Mouse (Mus musculus): ENCODE results near the gene Sstr2. TPM values are rescaled to one million over a fixed set of nuclear protein-coding genes. Genes with fewer than 3 reads are reported as not detected.
A peak's percentile ranks its signal among the peaks of the same experiment; 100 is the strongest.

The Sstr2 gene
- polyA plus RNA-seq, 1 experiment from 2014 or later: 75.2 TPM

DNA sequence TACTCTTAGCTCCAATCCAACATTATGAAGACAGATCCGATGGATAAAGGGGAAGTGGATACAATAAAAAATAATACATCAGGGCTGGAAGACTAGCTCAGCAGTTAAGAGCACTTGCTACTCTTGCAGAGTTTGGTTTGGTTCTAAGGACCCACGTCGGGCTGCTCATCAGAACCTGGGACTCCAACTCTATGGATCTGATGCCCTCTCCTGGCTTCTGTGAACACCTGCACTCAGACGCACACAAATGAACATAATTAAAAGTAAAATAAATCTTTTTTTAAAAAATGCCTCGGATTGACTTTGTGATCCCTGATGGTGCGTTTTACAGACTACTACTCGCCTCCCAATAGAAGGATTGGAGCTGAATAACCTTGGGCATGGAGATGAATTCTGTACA lies 11.5 kb downstream of the Sstr2 start:
- Histone ChIP-seq H3K27me3 (replicated peaks; ENCODE audit: control insufficient read depth, insufficient read depth, low read length) (no peaks in the 10 kb centered on the region), H3K4me2 (ENCODE audit: low read length) (no peak overlapping the region), H3K36me3 (ENCODE audit: control insufficient read depth, insufficient read depth, low read length) (peaks cover 8% of the 10 kb centered on the region; the same call in 1 of the 2 replicates), H3K9me3 (replicated peaks; ENCODE audit: control insufficient read depth, low read length) (no peaks in the 10 kb centered on the region), H3K27ac (ENCODE audit: low read depth, low read length) (no peak overlapping the region), H3K4me3 (ENCODE audit: low read depth, low read length) (no peak overlapping the region), H3K9ac (ENCODE audit: low read length) (no peak overlapping the region), H3K4me1 (ENCODE audit: control insufficient read depth, insufficient read depth, low read length) (no peaks in the 10 kb centered on the region)
- DNase-seq (ENCODE audit: low spot score) (peak; percentile 67), ATAC-seq (no peak)
- 61% methylated on average over 7 of the region's 7 CpGs for WGBS

DNA sequence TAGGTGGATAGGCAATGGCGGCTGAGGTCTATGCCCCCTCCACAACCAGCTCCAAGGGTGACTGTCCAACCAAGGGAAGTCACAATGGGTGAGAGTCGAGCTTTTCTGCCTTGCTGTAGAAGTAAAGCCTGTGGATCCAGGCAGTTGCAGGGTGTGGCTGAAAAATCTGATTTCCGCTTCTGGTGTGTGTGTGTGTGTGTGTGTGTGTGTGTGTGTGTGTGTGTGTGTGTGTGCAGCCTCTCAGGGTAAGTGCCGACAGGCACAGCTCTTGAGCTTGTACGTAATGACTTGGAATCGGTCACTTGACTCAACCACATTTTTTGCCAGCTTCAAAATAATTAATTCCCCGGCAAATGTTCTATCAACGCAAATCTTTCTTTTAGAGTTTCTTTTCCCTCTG lies 12.2 kb downstream of the Sstr2 start:
- DNase-seq (ENCODE audit: low spot score) (no peak), ATAC-seq (no peak)
- no peak overlapping the region for H3K4me2 ChIP-seq (ENCODE audit: low read length)
- H3K4me1 ChIP-seq (ENCODE audit: control insufficient read depth, insufficient read depth, low read length): no peaks in the 10 kb centered on the region
- H3K27ac ChIP-seq (ENCODE audit: low read depth, low read length): no peak overlapping the region
- H3K36me3 ChIP-seq (ENCODE audit: control insufficient read depth, insufficient read depth, low read length): 0 out of 2 replicates have a peak, but pooled peaks cover 7% of the 10 kb centered on the region
- H3K9ac ChIP-seq (ENCODE audit: low read length): no peak overlapping the region
- no peak overlapping the region for H3K4me3 ChIP-seq (ENCODE audit: low read depth, low read length)
- 78% methylated on average over 8 of the region's 8 CpGs for WGBS
- H3K9me3 ChIP-seq (replicated peaks; ENCODE audit: control insufficient read depth, low read length): no peaks in the 10 kb centered on the region
- no peaks in the 10 kb centered on the region for H3K27me3 ChIP-seq (replicated peaks; ENCODE audit: control insufficient read depth, insufficient read depth, low read length)

DNA sequence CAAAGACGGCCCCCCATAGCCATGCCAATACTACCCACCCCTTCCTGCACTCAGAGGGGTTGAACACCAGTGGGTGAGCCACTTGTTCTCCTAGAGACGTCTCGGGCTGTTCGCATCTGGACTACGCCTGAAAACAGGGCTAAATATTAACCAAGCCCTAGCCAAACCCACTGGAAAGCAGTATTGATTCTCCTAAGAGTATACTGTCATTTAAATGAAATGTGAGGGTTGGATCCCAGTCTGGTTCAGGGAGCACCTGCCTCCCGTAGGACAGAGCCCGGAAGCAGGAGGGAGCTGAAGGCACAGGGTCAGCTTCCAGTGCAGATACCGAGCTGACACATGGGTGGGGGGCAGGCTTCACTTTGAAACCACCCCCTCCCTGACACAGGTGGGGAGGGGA lies 12.7 kb downstream of the Sstr2 start:
- no peak for ATAC-seq
- no peaks in the 10 kb centered on the region for H3K4me1 ChIP-seq (ENCODE audit: control insufficient read depth, insufficient read depth, low read length)
- H3K27me3 ChIP-seq (replicated peaks; ENCODE audit: control insufficient read depth, insufficient read depth, low read length): no peaks in the 10 kb centered on the region
- H3K9ac ChIP-seq (ENCODE audit: low read length): no peak overlapping the region
- no peak overlapping the region for H3K27ac ChIP-seq (ENCODE audit: low read depth, low read length)
- WGBS: 88% methylated on average over 8 of the region's 8 CpGs
- H3K4me2 ChIP-seq (ENCODE audit: low read length): no peak overlapping the region
- no peak overlapping the region for H3K4me3 ChIP-seq (ENCODE audit: low read depth, low read length)
- H3K36me3 ChIP-seq (ENCODE audit: control insufficient read depth, insufficient read depth, low read length): 0 out of 2 replicates have a peak, but pooled peaks cover 7% of the 10 kb centered on the region
- H3K9me3 ChIP-seq (replicated peaks; ENCODE audit: control insufficient read depth, low read length): no peaks in the 10 kb centered on the region
- no peak for DNase-seq (ENCODE audit: low spot score)

DNA sequence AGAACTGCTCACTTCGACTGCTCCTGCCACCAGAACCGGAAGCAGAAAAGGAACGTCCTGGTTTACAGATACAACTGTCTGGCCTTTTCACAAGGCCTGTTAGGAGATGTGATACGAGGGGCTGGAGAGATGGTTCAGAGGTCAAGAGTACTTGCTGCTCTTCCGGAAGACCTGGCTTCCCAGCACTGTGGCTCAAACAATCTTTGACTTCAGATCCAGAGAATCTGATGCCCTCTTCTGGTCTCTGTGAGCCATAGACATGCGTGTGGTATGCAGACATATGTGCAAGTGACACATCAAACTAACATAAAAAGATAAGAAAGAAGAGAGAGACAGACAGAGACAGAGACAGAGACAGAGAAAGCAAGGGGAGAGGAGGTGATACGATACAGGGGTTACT lies 13.2 kb downstream of the Sstr2 start:
- DNase-seq (ENCODE audit: low spot score) (no peak), ATAC-seq (no peak)
- 86% methylated on average over 7 of the region's 7 CpGs for WGBS
- Histone ChIP-seq H3K27ac (ENCODE audit: low read depth, low read length) (no peak overlapping the region), H3K4me2 (ENCODE audit: low read length) (no peak overlapping the region), H3K4me1 (ENCODE audit: control insufficient read depth, insufficient read depth, low read length) (no peaks in the 10 kb centered on the region), H3K4me3 (ENCODE audit: low read depth, low read length) (no peak overlapping the region), H3K36me3 (ENCODE audit: control insufficient read depth, insufficient read depth, low read length) (0 out of 2 replicates have a peak, but pooled peaks cover 5% of the 10 kb centered on the region), H3K9me3 (replicated peaks; ENCODE audit: control insufficient read depth, low read length) (no peaks in the 10 kb centered on the region), H3K9ac (ENCODE audit: low read length) (no peak overlapping the region), H3K27me3 (replicated peaks; ENCODE audit: control insufficient read depth, insufficient read depth, low read length) (no peaks in the 10 kb centered on the region)

DNA sequence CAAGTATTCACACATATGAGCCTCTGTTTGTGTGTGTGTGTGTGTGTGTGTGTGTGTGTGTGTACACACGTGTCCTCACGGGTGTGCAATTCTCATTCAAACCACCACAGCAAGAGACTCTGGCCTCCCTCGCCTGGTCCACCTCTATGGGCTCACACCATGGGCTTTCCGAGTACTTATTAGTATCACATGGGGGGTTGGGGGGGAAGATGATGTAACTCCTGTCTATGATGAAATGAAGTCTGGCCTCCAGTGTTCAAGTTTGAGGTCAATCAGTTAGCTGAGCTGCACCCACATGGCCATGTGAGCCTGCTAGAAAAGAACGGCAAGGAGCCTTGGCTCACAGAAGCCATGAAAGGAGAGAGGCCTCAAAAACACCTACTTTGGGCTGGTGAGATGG lies 14.3 kb downstream of the Sstr2 start:
- H3K4me2 ChIP-seq (ENCODE audit: low read length): no peak overlapping the region
- H3K9ac ChIP-seq (ENCODE audit: low read length): no peak overlapping the region
- H3K4me1 ChIP-seq (ENCODE audit: control insufficient read depth, insufficient read depth, low read length): no peaks in the 10 kb centered on the region
- H3K9me3 ChIP-seq (replicated peaks; ENCODE audit: control insufficient read depth, low read length): no peaks in the 10 kb centered on the region
- no peak overlapping the region for H3K4me3 ChIP-seq (ENCODE audit: low read depth, low read length)
- DNase-seq (ENCODE audit: low spot score) (no peak), ATAC-seq (no peak)
- no peaks in the 10 kb centered on the region for H3K27me3 ChIP-seq (replicated peaks; ENCODE audit: control insufficient read depth, insufficient read depth, low read length)
- 88% methylated on average over 5 of the region's 5 CpGs for WGBS
- H3K27ac ChIP-seq (ENCODE audit: low read depth, low read length): no peak overlapping the region
- no peaks in the 10 kb centered on the region for H3K36me3 ChIP-seq (ENCODE audit: control insufficient read depth, insufficient read depth, low read length)

DNA sequence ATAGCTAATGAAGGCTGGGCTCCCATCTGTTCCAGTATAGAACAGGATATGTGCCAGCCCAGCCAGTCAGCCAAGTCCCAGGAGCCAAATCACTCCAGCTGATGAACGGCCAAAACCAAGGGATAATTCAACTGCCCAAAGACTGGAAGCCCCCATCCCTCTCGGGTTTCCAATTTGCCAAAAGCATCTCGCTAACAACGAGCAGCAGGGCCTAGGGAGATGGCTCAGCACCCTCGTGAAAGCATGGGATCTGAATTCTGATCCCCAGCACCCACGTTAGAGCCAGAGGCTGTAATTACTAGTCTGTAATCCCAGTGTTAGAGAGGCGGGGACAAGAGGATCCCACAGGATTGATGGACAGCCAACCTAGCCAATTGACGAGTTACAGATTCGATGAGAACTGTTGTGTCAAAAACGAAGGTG lies 15.6 kb downstream of the Sstr2 start:
- DNase-seq (ENCODE audit: low spot score) (peak; percentile 73), ATAC-seq (peak; percentile 32; the same call in 1 of the 2 replicates)
- H3K36me3 ChIP-seq (ENCODE audit: control insufficient read depth, insufficient read depth, low read length): no peaks in the 10 kb centered on the region
- H3K9ac ChIP-seq (ENCODE audit: low read length): no peak overlapping the region
- no peaks in the 10 kb centered on the region for H3K27me3 ChIP-seq (replicated peaks; ENCODE audit: control insufficient read depth, insufficient read depth, low read length)
- no peaks in the 10 kb centered on the region for H3K4me1 ChIP-seq (ENCODE audit: control insufficient read depth, insufficient read depth, low read length)
- H3K4me3 ChIP-seq (ENCODE audit: low read depth, low read length): no peak overlapping the region
- no peak overlapping the region for H3K27ac ChIP-seq (ENCODE audit: low read depth, low read length)
- no peaks in the 10 kb centered on the region for H3K9me3 ChIP-seq (replicated peaks; ENCODE audit: control insufficient read depth, low read length)
- no peak overlapping the region for H3K4me2 ChIP-seq (ENCODE audit: low read length)
- WGBS: 64% methylated on average over 10 of the region's 10 CpGs

DNA sequence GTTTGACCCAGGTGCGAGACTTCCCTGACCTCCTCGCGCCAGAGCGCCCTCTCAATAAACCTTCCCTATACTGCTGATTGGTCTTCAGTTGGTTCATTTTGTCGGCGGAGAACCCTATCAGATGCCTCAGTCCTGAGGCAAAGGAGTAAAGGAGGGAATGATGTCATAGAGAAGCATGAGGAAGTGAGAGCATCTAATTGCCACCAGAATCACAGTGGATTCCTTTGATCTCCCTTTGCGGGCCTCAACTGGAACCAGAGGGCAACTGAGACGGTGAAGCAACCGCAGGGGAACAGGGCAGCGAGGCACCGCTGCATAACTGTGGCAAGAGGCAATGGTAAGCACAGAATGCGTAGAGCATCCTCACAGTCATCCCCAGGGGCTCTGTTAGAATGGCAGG lies 19.5 kb downstream of the Sstr2 start:
- no peak overlapping the region for H3K4me3 ChIP-seq (ENCODE audit: low read depth, low read length)
- no peak overlapping the region for H3K27ac ChIP-seq (ENCODE audit: low read depth, low read length)
- DNase-seq (ENCODE audit: low spot score) (no peak), ATAC-seq (no peak)
- no peaks in the 10 kb centered on the region for H3K36me3 ChIP-seq (ENCODE audit: control insufficient read depth, insufficient read depth, low read length)
- no peaks in the 10 kb centered on the region for H3K9me3 ChIP-seq (replicated peaks; ENCODE audit: control insufficient read depth, low read length)
- no peaks in the 10 kb centered on the region for H3K27me3 ChIP-seq (replicated peaks; ENCODE audit: control insufficient read depth, insufficient read depth, low read length)
- H3K4me2 ChIP-seq (ENCODE audit: low read length): no peak overlapping the region
- no peaks in the 10 kb centered on the region for H3K4me1 ChIP-seq (ENCODE audit: control insufficient read depth, insufficient read depth, low read length)
- 94% methylated on average over 12 of the region's 12 CpGs for WGBS
- no peak overlapping the region for H3K9ac ChIP-seq (ENCODE audit: low read length)

DNA sequence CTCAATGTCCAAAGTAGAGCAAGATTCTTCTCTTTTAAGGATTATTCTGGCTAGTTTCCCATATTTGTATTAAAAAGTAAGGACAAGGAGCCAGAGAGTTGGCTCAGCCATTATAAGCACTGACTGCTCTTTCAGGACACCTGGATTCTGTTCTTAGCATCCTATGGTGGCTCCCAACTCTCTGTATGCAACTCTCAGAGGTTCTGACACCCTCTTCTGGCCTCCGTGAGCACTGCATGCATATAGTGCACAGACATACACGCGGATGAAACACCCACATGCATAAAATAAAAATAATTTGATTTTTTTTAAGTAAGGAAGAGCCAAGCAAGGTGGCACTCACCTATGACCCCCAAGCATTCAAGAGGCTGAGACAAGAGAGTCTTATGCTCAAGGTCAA lies 26.0 kb downstream of the Sstr2 start:
- Histone ChIP-seq H3K4me3 (ENCODE audit: low read depth, low read length) (no peak overlapping the region), H3K27me3 (replicated peaks; ENCODE audit: control insufficient read depth, insufficient read depth, low read length) (no peaks in the 10 kb centered on the region), H3K4me1 (ENCODE audit: control insufficient read depth, insufficient read depth, low read length) (peaks cover 5% of the 10 kb centered on the region), H3K27ac (ENCODE audit: low read depth, low read length) (no peak overlapping the region), H3K9ac (ENCODE audit: low read length) (no peak overlapping the region), H3K4me2 (ENCODE audit: low read length) (no peak overlapping the region), H3K36me3 (ENCODE audit: control insufficient read depth, insufficient read depth, low read length) (no peaks in the 10 kb centered on the region), H3K9me3 (replicated peaks; ENCODE audit: control insufficient read depth, low read length) (no peaks in the 10 kb centered on the region)
- DNase-seq (ENCODE audit: low spot score): no peak
- no peak for ATAC-seq
- 82% methylated on average over 3 of the region's 3 CpGs for WGBS

DNA sequence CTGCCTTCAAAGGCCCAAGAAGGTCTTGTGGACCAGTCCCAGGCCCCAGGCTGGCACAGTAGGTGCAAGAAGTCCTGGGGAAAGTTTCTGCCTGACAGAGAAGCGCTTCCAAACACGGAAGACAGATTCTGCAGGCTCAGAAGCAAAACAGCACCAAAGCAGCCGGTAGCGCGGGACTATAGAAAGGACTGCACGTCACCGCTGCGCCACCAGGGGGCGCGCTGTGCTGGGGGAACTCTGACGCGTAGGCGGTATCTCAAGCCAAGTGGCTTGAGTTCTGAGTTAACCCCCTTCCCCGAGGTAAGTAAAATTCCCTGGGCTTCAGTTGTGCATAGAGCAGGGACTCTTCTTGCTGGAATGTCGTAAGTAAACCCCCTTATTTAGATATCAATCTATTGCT lies 29.0 kb downstream of the Sstr2 start:
- Histone ChIP-seq H3K4me3 (ENCODE audit: low read depth, low read length) (no peak overlapping the region), H3K9me3 (replicated peaks; ENCODE audit: control insufficient read depth, low read length) (no peaks in the 10 kb centered on the region), H3K36me3 (ENCODE audit: control insufficient read depth, insufficient read depth, low read length) (peaks cover 17% of the 10 kb centered on the region), H3K4me1 (ENCODE audit: control insufficient read depth, insufficient read depth, low read length) (peaks cover 9% of the 10 kb centered on the region), H3K9ac (ENCODE audit: low read length) (no peak overlapping the region), H3K27ac (ENCODE audit: low read depth, low read length) (no peak overlapping the region), H3K4me2 (ENCODE audit: low read length) (no peak overlapping the region), H3K27me3 (replicated peaks; ENCODE audit: control insufficient read depth, insufficient read depth, low read length) (no peaks in the 10 kb centered on the region)
- ATAC-seq (peak; percentile 33; the same call in 1 of the 2 replicates), DNase-seq (ENCODE audit: low spot score) (peak; percentile 82)
- 5% methylated on average over 15 of the region's 15 CpGs for WGBS
